Mouse (Mus musculus): Measurements from ENCODE around the gene Rps12-ps3.

Rps12-ps3 gene

GRCm38 (mm10) chr19:59351151-59351889 lies 29.2 kb downstream of the Rps12-ps3 start:
- no peak for DNase-seq (ENCODE audit: low spot score in 2 of 2)

GRCm38 (mm10) chr19:59352760-59353159 lies 30.7 kb downstream of the Rps12-ps3 start:
- DNase-seq (ENCODE audit: low spot score in 2 of 2) = peak in 1 of 2 experiments; percentile 50

GRCm38 (mm10) chr19:59354906-59355305 lies 32.8 kb downstream of the Rps12-ps3 start:
- peak in 1 of 2 experiments; percentile 52 for DNase-seq (ENCODE audit: low spot score in 2 of 2)

- no peak for DNase-seq (ENCODE audit: low spot score in 2 of 2)
Measured at GRCm38 (mm10) chr19:59356388-59356787, 34.3 kb downstream of the Rps12-ps3 start.

GRCm38 (mm10) chr19:59356843-59357595 lies 34.9 kb downstream of the Rps12-ps3 start:
- DNase-seq (ENCODE audit: low spot score in 2 of 2) = peak in 1 of 2 experiments; percentile 59

- DNase-seq (ENCODE audit: low spot score in 2 of 2) = peak in 1 of 2 experiments; percentile 54
Measured at GRCm38 (mm10) chr19:59357878-59358277, 35.8 kb downstream of the Rps12-ps3 start.

- no peak for DNase-seq (ENCODE audit: low spot score in 2 of 2)
Measured at GRCm38 (mm10) chr19:59359202-59359601, 37.1 kb downstream of the Rps12-ps3 start.

GRCm38 (mm10) chr19:59360486-59360896 lies 38.4 kb downstream of the Rps12-ps3 start:
- DNase-seq (ENCODE audit: low spot score in 2 of 2) = peak in 1 of 2 experiments; percentile 45

GRCm38 (mm10) chr19:59362646-59363045 lies 40.6 kb downstream of the Rps12-ps3 start:
- DNase-seq (ENCODE audit: low spot score in 2 of 2) = no peak

- DNase-seq (ENCODE audit: low spot score in 2 of 2) = no peak
Measured at GRCm38 (mm10) chr19:59363666-59364065, 41.6 kb downstream of the Rps12-ps3 start.

- no peak for DNase-seq (ENCODE audit: low spot score in 2 of 2)
Measured at GRCm38 (mm10) chr19:59366724-59367123, 44.6 kb downstream of the Rps12-ps3 start.

- no peak for DNase-seq (ENCODE audit: low spot score in 2 of 2)
Measured at GRCm38 (mm10) chr19:59367892-59368291, 45.8 kb downstream of the Rps12-ps3 start.

GRCm38 (mm10) chr19:59371016-59371415 lies 48.9 kb downstream of the Rps12-ps3 start:
- no peak for DNase-seq (ENCODE audit: low spot score in 2 of 2)

Data from spleen, postnatal 4 days (tissue).